Mouse (Mus musculus): ENCODE measurements at regions not wholly inside any gene's neighbourhood (a gene's known extent, or its start where the extent isn't known, plus 50 kb on each side); places are given as distances from the start of the nearest gene placed in this dataset.

DNA sequence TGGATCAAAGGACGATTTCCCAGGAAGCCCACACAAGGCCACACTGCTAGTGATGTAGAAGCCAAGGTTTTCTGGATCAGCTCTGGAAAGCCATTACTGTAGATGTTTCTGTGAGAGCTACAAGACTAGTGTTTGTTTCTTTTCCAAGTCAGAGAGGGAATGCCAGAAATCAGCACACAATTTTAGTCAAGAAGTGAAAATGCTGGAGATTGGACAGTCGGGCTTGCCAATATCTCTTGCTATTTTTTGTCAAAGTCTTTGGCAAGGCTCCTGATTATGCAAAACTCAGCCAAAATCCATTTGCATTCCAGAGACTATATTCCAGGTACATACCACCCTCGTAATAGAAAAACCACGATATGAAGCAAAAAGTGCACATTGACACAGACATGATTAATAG lies 279.3 kb downstream of the Cdh9 start:
- TF ChIP-seq CTCF (IDR thresholded peaks at IDR 0.05): no peak
- no peak for TF ChIP-seq POLR2A (IDR thresholded peaks at IDR 0.05; ENCODE audit: insufficient read depth, low read depth, low read length)
- TF ChIP-seq EP300 (IDR thresholded peaks at IDR 0.05; ENCODE audit: insufficient read depth, low read depth, low read length): no peak
